Mouse (Mus musculus) T-cell, adult 66 days (primary cell): ENCODE results near the gene Pbxip1. TPM values are rescaled to one million over a fixed set of nuclear protein-coding genes. Genes with fewer than 3 reads are reported as not detected.

Source experiments
- total RNA-seq, 2 experiments: library from RNA; stranded (reverse); gene quantifications; 3 replicates in 1 of 2; 4 replicates in 1 of 2; pipeline ENCODE4 v1.2.4; 2023

The Pbxip1 gene
- 100 to 1,000 TPM; 100 to 101 TPM for total RNA-seq

GRCm38 (mm10) chr3:89436176-89437113, at the start of gene Pbxip1:
Gene Pbxip1 (plus strand): TSS chr3:89436706.

GRCm38 (mm10) chr3:89394006-89394893, 42.3 kb upstream of the Pbxip1 start, which contains the start of gene Zbtb7b:
Gene Zbtb7b (minus strand): TSS chr3:89394776.

GRCm38 (mm10) chr3:89402693-89403092, 33.8 kb upstream of the Pbxip1 start, which contains the start of gene Lenep:
Gene Lenep (minus strand): TSS chr3:89402793.

GRCm38 (mm10) chr3:89411490-89412393, 24.8 kb upstream of the Pbxip1 start, which contains the start of gene Flad1:
Gene Flad1 (minus strand): TSS chr3:89411870.

GRCm38 (mm10) chr3:89418170-89418860, 18.2 kb upstream of the Pbxip1 start, which contains the start of the genes Cks1b and Shc1:
Gene Cks1b (minus strand): TSS chr3:89418383.
Gene Shc1 (plus strand): TSS chr3:89418443.

GRCm38 (mm10) chr3:89430171-89431159, 6.0 kb upstream of the Pbxip1 start, which contains the start of gene Pygo2:
Gene Pygo2 (plus strand): TSS chr3:89430214.

GRCm38 (mm10) chr3:89454401-89455177, 18.1 kb downstream of the Pbxip1 start, which contains the start of gene Pmvk:
Gene Pmvk (plus strand): TSS chr3:89454541.

Other genes with a start within 250 kb of the Pbxip1 start
- 10 to 100 TPM; 64.0 to 68.6 TPM for gene Gba, start 233.8 kb upstream of the Pbxip1 start, total RNA-seq
- gene Thbs3, start 221.5 kb upstream of the Pbxip1 start, total RNA-seq = 1 to 10 TPM; 3.4 to 6.3 TPM
- gene Mtx1, start 209.6 kb upstream of the Pbxip1 start, total RNA-seq = 10 to 100 TPM; 85.4 to 95.2 TPM
- gene Muc1, start 207.6 kb upstream of the Pbxip1 start, total RNA-seq = under 1 TPM in 1 of 2 experiments, not detected in 1; 0.87 TPM
- gene Krtcap2, start 190.7 kb upstream of the Pbxip1 start, total RNA-seq = 100 to 1,000 TPM; 100 to 110 TPM
- 1 to 10 TPM; 1.6 to 2.3 TPM for gene Trim46, start 190.4 kb upstream of the Pbxip1 start, total RNA-seq
- 10 to 100 TPM; 68.1 to 70.0 TPM for gene Dpm3, start 177.3 kb upstream of the Pbxip1 start, total RNA-seq
- 100 to 1,000 TPM in 1 of 2 experiments, 10 to 100 TPM in 1; 98.1 to 113 TPM for gene Slc50a1, start 166.1 kb upstream of the Pbxip1 start, total RNA-seq
- not detected for gene Efna1, start 155.6 kb upstream of the Pbxip1 start, total RNA-seq
- gene Efna3, start 113.7 kb upstream of the Pbxip1 start, total RNA-seq = not detected
- not detected for gene Efna4, start 98.7 kb upstream of the Pbxip1 start, total RNA-seq
- 10 to 100 TPM; 11.4 to 12.0 TPM for gene Adam15, start 86.7 kb upstream of the Pbxip1 start, total RNA-seq
- gene Dcst2, start 74.7 kb upstream of the Pbxip1 start, total RNA-seq = not detected
- under 1 TPM in 1 of 2 experiments, not detected in 1; 0.76 TPM for gene Dcst1, start 71.5 kb upstream of the Pbxip1 start, total RNA-seq
- gene Zbtb7b, start 41.9 kb upstream of the Pbxip1 start, total RNA-seq = 100 to 1,000 TPM in 1 of 2 experiments, 10 to 100 TPM in 1; 98.0 to 107 TPM
- gene Lenep, start 33.9 kb upstream of the Pbxip1 start, total RNA-seq = under 1 TPM in 1 of 2 experiments, not detected in 1; 0.89 TPM
- gene Flad1, start 24.8 kb upstream of the Pbxip1 start, total RNA-seq = 10 to 100 TPM; 34.1 to 34.4 TPM
- gene Cks1b, start 18.3 kb upstream of the Pbxip1 start, total RNA-seq = 10 to 100 TPM in 1 of 2 experiments, 1 to 10 TPM in 1; 6.3 to 11.8 TPM
- gene Shc1, start 18.3 kb upstream of the Pbxip1 start, total RNA-seq = 10 to 100 TPM; 87.6 to 92.3 TPM
- gene Pygo2, start 6.5 kb upstream of the Pbxip1 start, total RNA-seq = 10 to 100 TPM; 45.5 to 46.1 TPM
- gene Pmvk, start 17.8 kb downstream of the Pbxip1 start, total RNA-seq = 10 to 100 TPM in 1 of 2 experiments, 1 to 10 TPM in 1; 6.2 to 11.9 TPM
- gene Kcnn3, start 83.5 kb downstream of the Pbxip1 start, total RNA-seq = under 1 TPM in 1 of 2 experiments, not detected in 1; 0.12 TPM